Mouse (Mus musculus): ENCODE data around the gene Mapt.
"Not testable (repeated sequence)": the region's sequence is repeated elsewhere in the genome, so short reads cannot be mapped to it uniquely, and the experiment has no call there.

Mapt gene

GRCm38 (mm10) chr11:104231041-104231911 is at the start of gene Mapt:
Mapt (plus strand) TSS chr11:104231390.
- in situ Hi-C loops (cut with MboI): no loop called here

GRCm38 (mm10) chr11:104182141-104182540 is 49.0 kb upstream of the Mapt start:
- in situ Hi-C loops (cut with MboI): loop anchor here (25.0 kb wide), 1 partner anchor 420 kb away; the partner anchor contains the start of gene Wnt3

- in situ Hi-C loops (cut with MboI): loop anchor here (25.0 kb wide), 1 partner anchor 424 kb away; the partner anchor contains the start of gene Wnt3
These were observed 44.9 kb upstream of the Mapt start, which contains the start of gene Sppl2c for GRCm38 (mm10) chr11:104186135-104186836. Sppl2c (plus strand) TSS chr11:104186327.

- in situ Hi-C loops (cut with MboI): loop anchor here (25.0 kb wide), 1 partner anchor 424 kb away; the partner anchor contains the start of gene Wnt3
These were observed 44.4 kb upstream of the Mapt start for GRCm38 (mm10) chr11:104186837-104187150.

GRCm38 (mm10) chr11:104187766-104188165 is 43.4 kb upstream of the Mapt start:
- in situ Hi-C loops (cut with MboI): loop anchor here (25.0 kb wide), 1 partner anchor 425 kb away; the partner anchor contains the start of gene Wnt3

- in situ Hi-C loops (cut with MboI): loop anchor here (25.0 kb wide), 1 partner anchor 428 kb away; the partner anchor contains the start of gene Wnt3
These were observed 41.2 kb upstream of the Mapt start for GRCm38 (mm10) chr11:104190008-104190407.

GRCm38 (mm10) chr11:104195382-104195781 is 35.8 kb upstream of the Mapt start:
- in situ Hi-C loops (cut with MboI): loop anchor here (25.0 kb wide), 1 partner anchor 433 kb away; the partner anchor contains the start of gene Wnt3

- in situ Hi-C loops (cut with MboI): loop anchor here (25.0 kb wide), 1 partner anchor 433 kb away; the partner anchor contains the start of gene Wnt3
These were observed 35.4 kb upstream of the Mapt start for GRCm38 (mm10) chr11:104195791-104196190.

- in situ Hi-C loops (cut with MboI): loop anchor here (25.0 kb wide), 1 partner anchor 436 kb away; the partner anchor contains the start of gene Wnt3
These were observed 33.3 kb upstream of the Mapt start for GRCm38 (mm10) chr11:104197861-104198260.

GRCm38 (mm10) chr11:104203271-104203670 is 27.9 kb upstream of the Mapt start:
- in situ Hi-C loops (cut with MboI): no loop called here

- in situ Hi-C loops (cut with MboI): no loop called here
These were observed 24.6 kb upstream of the Mapt start for GRCm38 (mm10) chr11:104206573-104206972.

- in situ Hi-C loops (cut with MboI): no loop called here
These were observed 22.1 kb upstream of the Mapt start for GRCm38 (mm10) chr11:104209041-104209440.

- in situ Hi-C loops (cut with MboI): no loop called here
These were observed 19.9 kb upstream of the Mapt start for GRCm38 (mm10) chr11:104211251-104211650.

- in situ Hi-C loops (cut with MboI): not testable (repeated sequence)
These were observed 17.1 kb upstream of the Mapt start for GRCm38 (mm10) chr11:104214128-104214527.

GRCm38 (mm10) chr11:104218075-104218474 is 13.1 kb upstream of the Mapt start:
- in situ Hi-C loops (cut with MboI): no loop called here

GRCm38 (mm10) chr11:104220291-104220690 is 10.9 kb upstream of the Mapt start:
- in situ Hi-C loops (cut with MboI): no loop called here

- in situ Hi-C loops (cut with MboI): no loop called here
These were observed 9.4 kb upstream of the Mapt start for GRCm38 (mm10) chr11:104221751-104222150.

- in situ Hi-C loops (cut with MboI): no loop called here
These were observed 7.9 kb upstream of the Mapt start for GRCm38 (mm10) chr11:104223301-104223700.

GRCm38 (mm10) chr11:104229391-104229790 is 1.8 kb upstream of the Mapt start:
- in situ Hi-C loops (cut with MboI): no loop called here

GRCm38 (mm10) chr11:104230066-104230778 is 968 bp upstream of the Mapt start:
- in situ Hi-C loops (cut with MboI): no loop called here

Data from mature B cell (primary cell).